Mouse (Mus musculus) lung, postnatal 14 days (tissue): ENCODE measurements around the gene Gm10134.
"Not testable (repeated sequence)": the region's sequence is repeated elsewhere in the genome, so short reads cannot be mapped to it uniquely, and the experiment has no call there.

Experiments
- DNase-seq: peaks from one replicate; pipeline ENCODE4 v3.0.0; 2021

Gene Gm10134

GRCm38 (mm10) chr2:28506291-28506690, 396 bp downstream of the Gm10134 start:
- no peak for DNase-seq

GRCm38 (mm10) chr2:28511600-28511999, 5.7 kb downstream of the Gm10134 start:
- not testable (repeated sequence) for DNase-seq

GRCm38 (mm10) chr2:28512798-28513401, 7.0 kb downstream of the Gm10134 start, which contains the start of gene Ralgds:
TSS of gene Ralgds (plus strand) at chr2:28513125.
- peak; percentile 63 for DNase-seq

GRCm38 (mm10) chr2:28513431-28514370, 7.8 kb downstream of the Gm10134 start:
- DNase-seq = no peak

GRCm38 (mm10) chr2:28514489-28514888, 8.6 kb downstream of the Gm10134 start:
- peak; percentile 92 for DNase-seq

GRCm38 (mm10) chr2:28517206-28517909, 11.5 kb downstream of the Gm10134 start:
- peak; percentile 92 for DNase-seq

- DNase-seq = no peak
These were observed 12.3 kb downstream of the Gm10134 start for GRCm38 (mm10) chr2:28518231-28518630.

- no peak for DNase-seq
These were observed 14.7 kb downstream of the Gm10134 start for GRCm38 (mm10) chr2:28520581-28520980.

- DNase-seq = no peak
These were observed 15.8 kb downstream of the Gm10134 start for GRCm38 (mm10) chr2:28521571-28522151.

GRCm38 (mm10) chr2:28522166-28522565, 16.3 kb downstream of the Gm10134 start:
- no peak for DNase-seq

GRCm38 (mm10) chr2:28523643-28524117, 17.8 kb downstream of the Gm10134 start:
- DNase-seq = peak; percentile 91

GRCm38 (mm10) chr2:28524406-28524805, 18.5 kb downstream of the Gm10134 start:
- DNase-seq = no peak

- peak; percentile 77 for DNase-seq
These were observed 19.5 kb downstream of the Gm10134 start for GRCm38 (mm10) chr2:28525219-28525942.

- DNase-seq = no peak
These were observed 20.3 kb downstream of the Gm10134 start for GRCm38 (mm10) chr2:28525943-28526876.

GRCm38 (mm10) chr2:28527436-28528353, 21.8 kb downstream of the Gm10134 start:
- DNase-seq = no peak

- no peak for DNase-seq
These were observed 22.4 kb downstream of the Gm10134 start for GRCm38 (mm10) chr2:28528354-28528730.

- no peak for DNase-seq
These were observed 24.0 kb downstream of the Gm10134 start for GRCm38 (mm10) chr2:28529856-28530255.

- no peak for DNase-seq
These were observed 24.4 kb downstream of the Gm10134 start for GRCm38 (mm10) chr2:28530311-28530710.

GRCm38 (mm10) chr2:28532938-28533771, 27.3 kb downstream of the Gm10134 start:
- peak; percentile 91 for DNase-seq
